Mouse (Mus musculus) cortical plate, adult 2 months (tissue): ENCODE measurements around the gene Gadd45gip1.

Experiments used
- CTCF ChIP-seq: fragments of 200-500 bp; IDR thresholded peaks from 2 replicates; pipeline ENCODE4 v1.5.1; 2011; ENCODE audit warnings: mild to moderate bottlenecking, control low read depth, low read length; ENCODE audit not compliant: insufficient read depth; ENCODE audit errors: extremely low read depth
- POLR2A ChIP-seq: fragments of 200-500 bp; IDR thresholded peaks from 2 replicates; pipeline ENCODE4 v1.6.1; 2011; ENCODE audit warnings: mild to moderate bottlenecking, low read length, control low read depth; ENCODE audit not compliant: insufficient read depth; ENCODE audit errors: extremely low read depth

DNA sequence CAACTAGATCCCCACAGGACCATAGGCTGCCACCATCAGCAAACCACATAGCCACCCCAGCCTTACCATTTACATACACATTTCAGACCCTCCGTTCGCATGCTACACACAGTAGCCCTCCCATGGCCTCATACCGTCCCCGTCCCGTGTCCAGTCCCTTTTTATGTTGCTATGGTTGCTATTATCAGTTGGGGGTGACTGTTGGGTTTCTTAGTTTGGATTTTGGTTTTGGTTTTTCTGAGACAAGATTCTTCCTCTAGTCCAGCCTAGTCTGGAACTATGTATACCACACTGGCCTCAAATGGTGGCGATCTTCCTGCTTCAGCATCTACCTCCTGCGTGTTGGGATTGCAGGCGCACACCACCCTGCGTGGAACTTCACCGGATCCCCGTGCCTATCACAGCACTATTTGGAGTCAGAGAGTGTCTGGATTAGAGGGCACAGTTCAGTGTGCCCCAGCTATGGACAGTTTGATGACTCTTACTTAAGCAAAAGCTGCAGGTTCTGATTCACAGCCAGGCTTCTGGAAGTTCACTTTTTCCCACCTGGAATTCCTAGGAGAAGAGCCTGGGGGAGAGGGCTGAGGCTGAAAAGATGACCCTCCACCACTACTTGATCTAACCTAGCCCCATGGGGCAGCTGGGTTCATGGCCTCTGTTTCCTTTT, 44.4 kb upstream of the Gadd45gip1 start:
- TF ChIP-seq POLR2A (no peak), CTCF (no peak)
